Mouse (Mus musculus): ENCODE measurements at regions not wholly inside any gene's neighbourhood (a gene's known extent, or its start where the extent isn't known, plus 50 kb on each side); places are given as distances from the start of the nearest gene placed in this dataset.

DNA sequence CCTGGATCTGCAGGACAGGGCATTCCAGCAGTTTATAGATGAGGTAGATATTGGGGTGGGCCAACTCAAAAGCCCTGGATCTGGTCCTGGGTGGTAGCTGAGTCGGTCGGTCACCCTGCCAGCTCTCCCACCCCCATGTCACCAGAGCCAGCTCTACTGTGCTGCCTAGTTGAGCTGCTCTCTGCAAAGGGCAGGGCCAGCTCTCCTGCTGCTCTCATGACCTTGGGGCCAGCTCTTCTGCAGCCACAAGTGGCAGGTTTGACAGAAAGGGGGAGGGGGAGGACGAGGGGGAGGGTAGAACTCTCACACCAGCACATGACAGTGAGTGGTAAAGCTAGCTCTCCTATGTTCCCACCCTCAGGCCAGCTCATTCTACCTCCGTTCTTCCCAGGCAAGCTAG lies 584.3 kb downstream of the Slc4a3 start:
- DNase-seq = no peak

DNA sequence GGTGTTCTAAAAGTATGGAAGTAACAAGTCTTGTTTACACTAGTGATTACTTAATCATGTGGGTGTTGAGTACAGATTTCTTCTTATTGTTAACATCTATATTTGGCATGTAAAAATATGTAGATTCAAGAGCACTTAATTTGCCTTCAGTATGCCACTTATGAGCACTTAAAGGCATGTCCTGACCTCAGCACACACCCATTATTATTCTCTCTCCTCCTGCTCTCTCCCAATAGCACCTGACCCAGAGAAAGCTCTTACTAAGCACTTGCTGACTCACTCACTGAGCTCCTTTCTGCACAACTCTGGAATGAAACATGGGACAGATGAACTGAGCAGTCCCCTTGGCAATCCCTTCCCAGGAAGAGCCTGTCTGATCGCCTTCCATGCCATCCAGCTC lies 590.7 kb downstream of the Slc4a3 start:
- no peak for DNase-seq

DNA sequence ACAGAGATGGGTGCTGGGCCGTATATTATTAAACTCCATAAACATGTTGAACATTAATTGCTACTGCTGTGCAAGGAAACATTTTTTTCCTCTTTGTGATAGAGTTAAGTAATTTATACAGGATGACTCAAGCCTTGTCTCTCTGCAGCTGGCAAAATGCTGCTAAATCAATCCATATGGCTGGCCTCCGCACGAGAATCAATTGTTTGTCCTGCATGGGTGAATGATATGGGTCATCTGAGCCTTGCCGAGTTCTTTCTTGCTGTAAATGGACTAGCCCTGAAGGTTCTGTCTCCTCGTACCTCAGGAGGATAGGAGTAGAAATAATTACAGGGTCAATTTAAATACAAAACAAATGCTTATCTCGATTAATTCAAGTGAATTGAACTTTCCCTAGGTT lies 591.6 kb downstream of the Slc4a3 start:
- DNase-seq = no peak

DNA sequence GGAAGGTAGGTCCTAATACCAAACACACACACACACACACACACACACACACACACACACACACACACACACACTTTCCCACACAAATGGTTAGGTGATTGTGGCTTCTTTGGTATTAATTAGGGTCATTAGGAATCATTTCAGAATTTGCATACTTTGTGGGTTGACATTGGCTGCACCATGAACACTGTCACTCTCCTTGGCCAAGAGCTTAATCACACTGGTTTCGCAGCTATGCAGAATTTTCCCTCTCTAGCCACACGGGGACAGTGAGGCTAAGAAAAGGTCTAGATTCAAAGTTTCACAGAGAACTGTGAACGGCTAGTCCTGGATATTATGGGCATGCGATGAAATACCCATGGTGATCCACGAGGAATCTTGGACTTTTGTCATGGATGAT lies 597.5 kb downstream of the Slc4a3 start:
- no peak for DNase-seq

DNA sequence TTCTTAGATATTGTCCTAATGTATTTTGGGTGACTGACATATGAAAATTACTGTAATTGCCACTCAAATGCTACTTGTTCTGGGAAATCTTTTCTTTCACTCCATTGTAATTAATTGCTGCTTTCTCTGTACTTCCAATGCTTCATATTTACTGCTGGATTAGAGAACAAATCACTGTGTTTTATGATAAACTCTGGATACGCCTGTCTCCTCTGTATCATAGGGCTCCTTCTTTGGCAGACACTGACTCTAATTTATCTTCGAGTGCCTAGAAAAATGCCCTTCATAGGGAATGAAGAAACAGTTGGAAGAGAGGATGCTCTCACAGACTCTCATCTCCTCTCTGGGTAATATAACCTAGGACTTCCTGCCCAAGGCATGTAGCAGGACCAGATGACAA lies 602.9 kb downstream of the Slc4a3 start:
- DNase-seq = no peak

DNA sequence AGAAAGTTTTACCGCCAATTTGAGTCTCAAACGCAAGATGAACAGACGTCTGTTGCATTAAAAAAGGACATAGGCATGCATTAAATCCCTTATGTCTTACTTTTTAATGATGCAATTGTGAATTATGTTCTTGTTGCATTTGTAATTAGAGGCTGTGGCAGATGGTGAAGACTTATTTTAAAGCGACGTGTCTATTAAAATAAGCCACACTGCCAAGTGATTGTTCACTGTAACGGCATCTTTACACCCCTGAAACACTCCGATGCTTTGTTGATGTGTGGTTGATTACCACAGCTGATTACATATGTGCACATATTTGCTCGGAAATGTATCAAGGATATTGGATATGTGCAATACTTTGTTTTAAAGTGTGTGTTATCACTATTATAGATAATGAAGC lies 610.2 kb downstream of the Slc4a3 start:
- no peak for DNase-seq

DNA sequence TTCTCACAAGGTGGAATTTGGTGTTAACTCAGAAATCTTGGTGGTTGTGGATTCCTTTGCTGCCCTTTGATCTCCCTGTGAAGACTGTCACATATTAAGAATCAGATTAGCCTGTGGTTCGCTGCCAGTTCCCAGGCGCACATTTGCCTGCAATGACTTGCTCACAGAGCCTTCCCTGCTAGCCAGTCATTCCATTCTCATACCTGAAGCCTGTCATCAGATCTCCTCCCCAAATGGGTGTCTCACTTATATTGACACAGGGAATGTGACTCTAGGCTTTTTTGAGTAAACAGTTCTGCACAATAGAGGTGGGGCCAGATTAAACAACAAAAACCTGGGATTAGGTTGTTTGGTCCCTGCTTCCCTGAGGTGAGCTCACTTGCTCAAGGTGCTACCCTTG lies 621.4 kb downstream of the Slc4a3 start:
- no peak for DNase-seq

DNA sequence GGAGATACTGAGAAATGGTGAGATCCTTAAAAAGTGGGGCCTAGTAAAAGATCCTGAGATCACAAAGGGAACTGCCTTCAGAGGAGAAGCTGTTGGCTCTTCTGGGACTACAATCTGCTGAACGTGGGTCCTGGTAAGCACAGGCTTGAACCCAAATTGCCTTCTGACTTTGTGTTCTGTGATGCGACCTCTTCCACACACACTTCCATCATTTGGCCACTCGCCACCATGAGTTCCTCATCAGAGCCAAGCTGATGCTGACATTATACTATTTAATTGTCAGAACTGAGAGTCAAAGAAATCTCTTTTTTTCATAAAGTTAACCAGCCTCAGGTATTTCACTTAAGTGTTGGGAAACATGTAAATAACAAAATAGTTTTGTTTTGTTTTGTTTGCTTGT lies 635.1 kb downstream of the Slc4a3 start:
- DNase-seq = no peak

DNA sequence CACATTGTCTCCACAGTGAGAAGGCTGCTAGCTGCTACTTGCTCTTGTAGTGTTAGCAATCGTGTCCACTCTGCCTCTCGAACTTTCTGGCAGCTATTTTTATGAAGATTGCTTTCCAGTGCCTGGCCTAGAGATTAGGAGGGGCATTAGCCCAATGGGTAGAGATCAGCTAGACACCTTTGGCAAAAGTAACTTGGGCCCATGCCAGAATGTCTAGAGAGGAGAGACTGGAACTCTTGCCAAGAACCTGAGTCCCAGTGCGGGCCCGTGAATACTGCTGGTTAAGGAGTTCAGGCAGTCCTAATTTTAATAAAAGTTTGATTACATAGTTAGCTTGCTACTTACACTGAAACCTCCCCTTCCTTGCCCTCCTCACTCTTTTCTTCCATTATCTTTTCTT lies 648.8 kb downstream of the Slc4a3 start:
- peak in 1 of 2 experiments; percentile 2 for DNase-seq

DNA sequence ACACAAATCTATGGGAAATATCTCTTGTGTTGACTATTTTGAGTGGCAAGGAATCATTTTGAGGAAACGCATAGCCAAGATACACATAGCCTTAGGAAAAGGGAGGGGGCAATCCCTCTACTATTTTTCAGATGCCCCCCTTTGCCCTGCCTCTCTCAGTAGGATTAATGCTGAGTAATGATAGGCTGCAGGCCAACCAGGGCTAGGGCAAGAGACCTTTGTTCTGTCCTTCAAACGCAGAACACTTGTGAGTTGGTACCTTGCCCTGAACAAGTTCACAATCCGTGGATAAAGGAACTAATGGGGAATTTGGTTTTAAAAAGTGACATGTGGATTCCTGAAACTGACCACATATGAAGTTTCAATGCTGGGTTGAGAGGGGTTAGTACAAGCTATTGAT lies 651.6 kb downstream of the Slc4a3 start:
- DNase-seq = no peak

DNA sequence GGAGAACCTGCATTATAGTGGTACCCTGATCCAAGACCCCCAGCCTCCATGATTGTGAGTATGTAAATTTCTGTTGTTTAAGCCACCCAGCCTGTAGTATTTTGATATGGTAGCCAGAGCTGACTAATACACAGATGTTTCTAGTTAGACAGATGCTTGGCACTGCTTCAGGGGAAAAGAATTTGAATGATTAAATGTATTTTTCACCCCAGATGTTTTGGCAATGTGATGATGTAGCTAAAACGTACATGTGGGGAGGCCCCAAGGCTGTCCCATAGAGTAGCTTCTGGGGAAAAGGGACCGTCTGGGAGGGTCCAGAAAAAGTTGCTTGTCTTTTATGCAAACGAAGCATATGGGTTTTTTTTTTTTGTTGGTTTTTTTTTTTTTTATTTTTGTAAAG lies 654.8 kb downstream of the Slc4a3 start:
- DNase-seq = no peak

DNA sequence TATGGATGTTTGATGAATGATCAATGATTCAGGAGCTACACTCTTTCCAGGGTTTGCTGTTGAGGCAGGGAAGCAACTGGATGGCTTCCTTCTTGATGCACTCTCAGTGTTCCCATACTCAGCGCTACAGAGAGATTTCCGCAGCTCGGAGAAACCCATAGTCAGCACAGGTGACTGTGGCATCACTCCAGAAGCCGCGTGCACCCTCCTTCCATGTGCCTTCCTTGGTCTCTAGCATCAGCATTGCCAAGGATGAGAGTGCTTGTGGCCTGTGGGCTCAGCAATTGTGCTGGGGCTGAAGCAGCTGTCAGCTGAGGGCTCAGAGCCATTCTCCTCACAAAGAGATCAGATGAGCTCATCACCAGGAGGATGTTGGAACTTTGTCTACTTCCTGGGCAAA lies 666.4 kb downstream of the Slc4a3 start:
- no peak for DNase-seq

DNA sequence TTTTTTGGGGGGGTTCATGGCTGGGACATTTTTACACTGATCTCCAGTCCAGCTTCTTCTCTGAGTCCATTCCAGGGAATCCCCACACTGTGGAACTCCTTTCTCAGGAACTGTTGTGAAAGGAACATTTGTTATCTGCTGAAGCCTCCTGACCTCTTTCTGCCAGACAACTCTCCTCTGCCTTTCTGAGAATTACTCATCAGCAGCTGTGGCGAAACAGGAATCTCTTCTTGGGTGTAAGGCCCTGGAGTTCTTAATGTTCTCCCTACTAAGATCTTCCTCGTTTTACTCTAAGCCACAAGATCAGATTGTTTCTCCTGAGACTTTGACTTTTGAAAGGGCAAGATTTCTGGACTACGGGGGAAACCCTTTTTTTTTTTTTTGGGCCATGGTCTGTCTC lies 698.7 kb downstream of the Slc4a3 start:
- no peak for DNase-seq

DNA sequence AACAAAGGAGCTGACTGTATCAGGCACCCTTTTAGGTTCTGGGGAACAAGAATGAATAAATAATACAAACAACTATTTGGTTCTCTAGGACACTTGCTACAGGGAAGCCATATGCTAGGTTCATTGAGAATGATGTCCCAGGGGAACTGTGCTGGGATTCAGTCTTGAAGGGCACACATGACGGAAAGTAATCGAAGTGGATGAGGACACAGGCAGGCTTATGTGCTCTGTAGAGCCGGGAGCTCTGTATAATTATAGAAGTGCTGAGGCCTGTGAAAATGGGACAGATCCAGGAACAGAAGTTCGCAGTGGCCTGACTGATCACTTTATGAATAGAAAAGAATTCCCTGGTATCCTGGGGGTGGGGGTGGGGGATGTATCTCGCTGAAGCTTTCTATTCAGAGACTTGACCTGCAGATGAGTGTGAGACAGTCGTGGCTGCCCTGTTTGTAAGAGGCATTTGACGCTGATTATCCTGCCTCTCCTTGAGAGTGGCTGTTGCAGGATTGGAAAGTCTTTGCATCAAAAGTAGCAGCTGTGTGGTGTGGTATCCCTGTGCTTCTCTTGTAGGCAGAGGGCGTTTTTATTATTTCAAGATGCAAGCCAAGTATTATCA lies 700.2 kb downstream of the Slc4a3 start:
- DNase-seq = no peak

DNA sequence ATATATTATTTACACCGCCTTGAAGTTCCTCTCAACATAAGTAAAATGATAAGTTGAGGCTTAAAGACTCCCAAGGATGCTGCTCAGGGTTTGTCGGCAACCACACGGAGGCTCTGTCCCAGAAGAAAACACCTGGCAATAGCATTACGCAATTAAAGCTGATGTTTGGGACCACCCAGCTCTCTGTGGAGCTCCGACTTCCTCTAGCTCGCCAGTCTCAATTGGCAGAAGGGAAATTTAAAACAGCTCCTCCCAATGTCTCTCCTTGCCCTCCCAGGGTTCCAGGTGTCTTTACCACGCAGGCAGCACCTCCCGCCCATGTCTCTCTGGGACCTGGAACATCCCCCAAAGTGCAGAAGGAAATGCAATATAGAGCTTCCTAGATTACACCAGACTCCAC lies 701.1 kb downstream of the Slc4a3 start:
- DNase-seq = no peak

DNA sequence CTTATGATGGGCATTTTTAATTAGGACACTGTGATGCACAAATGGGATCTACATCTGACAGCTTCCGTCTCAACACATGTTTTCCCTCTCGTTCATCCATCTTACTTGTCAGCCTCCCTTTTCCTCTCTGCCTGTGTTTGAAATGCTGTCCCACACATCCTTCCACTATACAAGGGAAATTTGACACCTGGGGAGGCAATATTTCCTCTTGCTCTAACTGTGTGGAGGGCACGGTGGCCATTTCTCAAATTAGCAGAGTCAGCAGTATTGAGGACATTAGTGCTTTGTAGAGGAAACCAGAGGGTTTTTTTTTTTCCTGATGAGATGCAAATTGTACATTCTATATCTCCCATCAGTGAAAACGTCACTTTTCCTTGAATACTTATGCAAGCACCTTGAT lies 712.2 kb downstream of the Slc4a3 start:
- no peak for DNase-seq

DNA sequence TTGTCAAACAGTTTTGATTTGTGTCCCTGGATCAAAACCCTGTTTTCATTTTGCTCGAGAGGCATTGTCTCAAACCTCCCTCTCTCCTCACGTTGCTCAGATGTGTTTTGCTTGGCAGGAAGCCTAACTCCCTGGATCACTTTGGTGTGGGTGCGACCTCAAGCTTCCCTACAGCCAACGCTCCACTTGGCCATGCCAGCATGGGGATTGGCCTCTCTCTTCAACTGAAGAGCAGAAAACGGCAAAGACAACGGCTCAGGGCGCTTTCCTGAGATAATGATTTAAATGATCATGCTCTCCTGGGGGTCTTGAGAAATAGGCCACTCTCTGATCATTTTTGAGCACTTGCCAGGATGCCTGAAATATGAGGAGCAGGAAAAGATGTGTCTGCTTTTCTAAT lies 730.1 kb downstream of the Slc4a3 start:
- no peak for DNase-seq

DNA sequence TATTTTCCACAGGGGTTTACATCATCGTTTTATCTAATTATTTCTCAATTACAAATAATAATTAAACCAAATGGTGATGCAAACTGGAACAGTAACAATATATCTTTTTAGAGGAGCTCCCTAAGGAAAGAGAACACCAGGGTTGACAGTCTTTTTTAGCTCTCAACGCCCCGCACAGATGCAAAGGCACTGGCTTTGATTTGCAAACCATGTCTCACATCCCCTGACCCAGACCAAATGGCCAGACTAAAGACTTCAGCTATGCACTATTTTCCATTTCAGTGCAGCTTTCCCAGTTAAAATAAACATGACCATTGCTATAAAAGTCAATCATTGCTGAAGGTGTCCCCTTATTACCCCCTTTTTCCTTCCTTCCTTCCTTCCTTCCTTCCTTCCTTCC lies 730.6 kb downstream of the Slc4a3 start:
- no peak for DNase-seq

DNA sequence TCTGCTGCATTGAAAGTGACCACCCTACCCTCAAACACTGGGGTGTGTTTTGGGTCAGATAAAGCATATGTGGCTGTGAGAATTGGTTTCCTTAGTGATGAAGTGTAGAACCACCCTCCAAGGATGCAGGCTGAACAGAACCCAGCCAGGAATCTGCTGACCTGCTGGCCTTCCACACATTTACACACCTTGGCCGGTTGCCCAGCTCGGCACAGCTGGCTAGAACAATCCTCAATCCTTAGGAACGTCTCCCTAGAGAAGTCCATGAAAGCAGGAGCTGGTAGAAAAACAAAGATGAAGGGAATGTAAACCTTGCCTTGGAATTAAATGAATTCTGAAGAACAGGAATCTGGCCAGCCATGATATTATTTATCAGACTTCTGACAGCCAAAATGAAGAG lies 737.3 kb downstream of the Slc4a3 start:
- DNase-seq = peak in 1 of 2 experiments; percentile 5

DNA sequence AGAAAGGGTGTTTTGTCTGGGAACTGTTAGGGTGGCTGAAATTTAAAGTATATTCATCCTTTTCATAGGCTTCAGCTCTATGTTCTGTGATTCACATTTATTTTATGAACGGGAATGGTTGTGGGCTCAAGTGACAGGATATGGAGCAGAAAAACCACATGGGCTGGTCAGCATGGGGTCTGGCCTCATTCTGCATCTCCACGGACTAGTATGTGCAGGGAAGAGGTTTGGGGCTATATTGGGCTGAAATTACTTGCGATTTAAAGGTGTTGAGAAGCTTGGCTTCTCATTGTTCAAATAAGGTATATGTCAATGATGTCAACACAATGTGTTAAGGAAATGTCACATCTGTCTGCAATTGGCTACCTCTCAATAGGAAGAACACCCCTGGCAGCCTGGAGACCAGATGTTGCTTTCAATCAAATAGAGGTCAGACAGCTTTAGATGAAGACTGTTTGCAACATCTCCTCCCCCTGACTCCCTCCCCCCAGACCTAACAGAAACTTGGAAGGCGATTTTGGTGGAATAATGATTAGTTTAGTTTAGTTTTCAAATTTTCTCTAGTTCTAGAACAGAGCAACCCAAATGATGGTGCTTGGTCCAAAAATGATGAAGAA lies 777.0 kb downstream of the Slc4a3 start:
- DNase-seq = peak in 1 of 2 experiments; percentile 6

DNA sequence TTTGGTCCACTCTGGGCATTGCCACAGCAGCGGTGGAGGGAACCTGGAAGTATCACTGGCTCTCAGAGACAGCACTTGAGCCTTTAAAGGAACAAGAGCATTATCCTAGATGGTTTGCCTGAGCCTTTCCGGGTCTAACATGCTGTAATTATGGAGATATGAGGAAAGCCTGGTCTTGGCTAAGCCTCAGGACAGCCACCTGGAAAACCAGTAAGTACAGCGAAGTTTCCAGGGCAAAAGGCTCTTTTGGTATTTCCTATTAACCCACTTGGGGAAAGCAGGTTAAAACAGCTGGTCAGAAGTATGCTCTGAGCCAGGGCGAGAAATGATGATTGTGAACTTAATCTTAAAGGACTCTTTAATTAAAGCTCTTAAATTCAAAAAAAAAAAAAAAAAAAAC lies 777.5 kb downstream of the Slc4a3 start:
- no peak for DNase-seq

DNA sequence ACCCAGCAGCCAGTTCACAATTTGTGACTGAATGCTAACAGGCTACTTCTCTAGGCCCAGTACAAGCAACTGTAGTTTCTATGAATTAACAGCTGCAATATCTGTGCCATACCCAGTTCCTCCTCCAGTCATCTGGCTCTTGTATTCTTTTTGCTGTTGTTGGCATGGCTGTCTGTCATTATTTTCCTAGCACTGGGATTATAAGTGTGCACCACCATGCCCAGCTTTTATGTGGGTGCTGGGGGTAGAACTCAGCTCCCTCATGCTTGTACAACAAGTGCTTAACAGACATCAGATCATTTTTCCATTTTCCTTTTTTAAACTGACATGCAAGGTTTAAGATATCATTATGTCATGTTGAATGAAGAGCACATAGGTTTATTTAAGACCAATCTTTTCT lies 789.9 kb downstream of the Slc4a3 start:
- DNase-seq = no peak

DNA sequence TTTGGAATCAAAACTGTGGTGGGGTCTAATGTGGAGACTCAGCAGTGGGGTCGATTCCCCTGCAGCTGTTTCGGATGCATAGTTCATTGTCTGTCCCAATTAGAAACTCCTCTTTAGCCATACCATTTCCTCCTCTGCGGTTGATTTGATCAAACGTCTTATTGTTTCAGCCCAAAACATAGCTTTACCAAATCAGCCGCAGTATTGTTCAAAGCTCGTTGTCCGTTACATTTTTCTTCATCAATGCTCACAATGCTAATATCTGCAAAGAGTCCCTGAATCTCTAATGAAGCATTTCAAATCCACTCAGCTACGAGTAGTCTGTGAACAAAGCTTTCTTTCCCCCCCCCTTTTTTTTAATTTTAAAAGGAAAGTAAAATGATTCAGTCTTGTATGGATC lies 816.0 kb downstream of the Slc4a3 start:
- no peak for DNase-seq

DNA sequence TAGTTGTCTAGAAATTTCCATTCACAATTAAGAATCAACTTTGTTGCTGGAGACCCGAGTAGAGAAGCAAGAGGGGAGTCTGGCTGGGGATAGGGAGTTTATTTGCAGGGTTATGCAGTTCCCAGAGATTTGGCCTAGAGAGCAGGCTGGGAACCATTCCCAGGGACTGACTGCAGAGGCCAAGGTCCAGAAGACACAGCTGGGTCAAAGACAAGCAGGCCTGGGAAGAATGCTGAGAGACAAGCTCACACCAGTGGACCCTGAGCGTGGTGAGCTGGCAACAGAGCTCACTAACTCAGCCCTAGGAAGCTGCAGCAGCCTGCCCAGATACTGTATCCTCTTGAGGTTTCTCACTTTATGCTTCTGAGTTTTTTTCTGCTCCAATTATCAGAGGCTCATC lies 827.9 kb downstream of the Slc4a3 start:
- no peak for DNase-seq

DNA sequence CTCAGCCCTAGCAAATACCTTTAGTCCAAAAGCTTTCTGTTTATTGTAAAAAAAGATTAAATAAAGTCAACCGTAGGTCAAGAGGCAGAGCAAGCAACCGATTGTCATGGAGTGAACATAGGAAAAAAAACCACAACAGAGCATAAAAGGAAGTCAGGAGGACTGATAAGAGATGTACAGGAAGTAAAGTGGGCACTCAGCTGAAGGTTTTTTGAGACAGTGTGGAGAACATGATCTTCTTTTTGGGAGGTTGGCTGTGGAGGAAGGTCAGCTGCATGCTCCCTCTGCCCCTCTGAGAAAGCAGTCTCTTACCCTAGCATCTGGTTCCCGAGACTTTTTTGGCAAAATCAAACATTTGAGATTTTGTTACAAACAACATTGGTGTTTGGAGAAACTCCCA lies 832.1 kb downstream of the Slc4a3 start:
- no peak for DNase-seq
